ENCODE assay signal across 2 mouse cellular contexts in the genomic region with DNA sequence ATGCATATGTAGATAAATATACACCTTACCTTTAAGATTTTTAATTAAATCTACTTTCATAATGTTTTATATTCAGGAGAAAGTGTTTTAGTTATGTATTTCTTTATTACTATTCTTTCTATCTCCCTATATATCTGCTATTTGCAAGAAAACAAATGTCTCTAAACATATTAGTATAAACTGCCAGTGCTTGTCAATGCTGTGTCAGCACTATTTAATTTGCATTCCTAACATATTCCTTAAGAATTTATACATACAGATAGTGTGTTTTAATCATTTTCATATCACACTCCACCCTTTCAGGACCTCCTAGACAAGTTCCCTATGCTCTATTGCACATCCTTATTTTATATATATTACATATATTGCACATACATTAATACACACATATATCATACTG.
TF ChIP-seq lines count a peak whose summit lies in the region.

No protein-coding gene starts in this region.

TF ChIP-seq in CH12.LX, 34 proteins besides CTCF, POLR2A, EP300 and RAD21:
- TF ChIP-seq ZKSCAN1 (IDR thresholded peaks at IDR 0.05; ENCODE audit: borderline replicate concordance, low read depth, low read length) (no peak), ZC3H11A (IDR thresholded peaks at IDR 0.05; ENCODE audit: low read depth, low read length) (no peak), MXI1 (IDR thresholded peaks at IDR 0.05; ENCODE audit: low read depth, low read length) (no peak), TBP (conservative IDR thresholded peaks at IDR 0.05; ENCODE audit: low read depth, low read length) (no peak), SMC3 (IDR thresholded peaks at IDR 0.05; ENCODE audit: low read depth, low read length) (no peak), MAFK (IDR thresholded peaks at IDR 0.05; ENCODE audit: insufficient replicate concordance, low read length) (peak; percentile 84)

TF ChIP-seq in MEL, 35 proteins besides CTCF, POLR2A, EP300 and RAD21:
- no peak for TF ChIP-seq POLR2AphosphoS5 (IDR thresholded peaks at IDR 0.05; ENCODE audit: borderline replicate concordance, low read depth, low read length)
- TF ChIP-seq MEF2A (IDR thresholded peaks at IDR 0.05; ENCODE audit: extremely low read depth, insufficient replicate concordance, low read depth, low read length, poor library complexity, severe bottlenecking) = no peak
- peak; percentile 49; the same call in 1 of the 2 replicates for TF ChIP-seq MAFK (IDR thresholded peaks at IDR 0.05; ENCODE audit: borderline replicate concordance, low read depth, low read length)
- no peak for TF ChIP-seq NELFE (IDR thresholded peaks at IDR 0.05; ENCODE audit: low read depth, low read length)
